Mouse (Mus musculus): ENCODE measurements around the gene Tnrc18. TPM values are rescaled to one million over a fixed set of nuclear protein-coding genes. Genes with fewer than 3 reads are reported as not detected.

Gene Tnrc18
- polyA plus RNA-seq, 1 experiment from 2014 or later = 18.2 TPM

GRCm38 (mm10) chr5:142690343-142690742 is 127.1 kb downstream of the Tnrc18 start:
- Histone ChIP-seq H3K4me2 (replicated peaks; ENCODE audit: low read depth, low read length) (no peak overlapping the region), H3K9me3 (ENCODE audit: low read length) (no peaks in the 10 kb centered on the region), H3K4me3 (ENCODE audit: low read length) (no peak overlapping the region), H3K36me3 (ENCODE audit: insufficient read depth, low read length) (no peaks in the 10 kb centered on the region), H3K27ac (ENCODE audit: low read length) (no peak overlapping the region), H3K9ac (replicated peaks; ENCODE audit: low read length) (no peak overlapping the region), H3K4me1 (ENCODE audit: insufficient read depth, low read length) (no peaks in the 10 kb centered on the region), H3K27me3 (ENCODE audit: insufficient read depth, low read length) (no peaks in the 10 kb centered on the region)
- no peak for ATAC-seq (ENCODE audit: low FRiP score, low TSS enrichment)
- 74% methylated on average over 3 of the region's 3 CpGs for WGBS

- no peak overlapping the region for H3K4me2 ChIP-seq (replicated peaks; ENCODE audit: low read depth, low read length)
- no peaks in the 10 kb centered on the region for H3K36me3 ChIP-seq (ENCODE audit: insufficient read depth, low read length)
- no peaks in the 10 kb centered on the region for H3K27me3 ChIP-seq (ENCODE audit: insufficient read depth, low read length)
- H3K4me3 ChIP-seq (ENCODE audit: low read length) = no peak overlapping the region
- no peaks in the 10 kb centered on the region for H3K9me3 ChIP-seq (ENCODE audit: low read length)
- H3K9ac ChIP-seq (replicated peaks; ENCODE audit: low read length) = no peak overlapping the region
- H3K4me1 ChIP-seq (ENCODE audit: insufficient read depth, low read length) = no peaks in the 10 kb centered on the region
- no peak overlapping the region for H3K27ac ChIP-seq (ENCODE audit: low read length)
- ATAC-seq (ENCODE audit: low FRiP score, low TSS enrichment) = no peak
- WGBS = 56% methylated on average over 6 of the region's 6 CpGs
Measured at GRCm38 (mm10) chr5:142688866-142689265, 128.6 kb downstream of the Tnrc18 start.

GRCm38 (mm10) chr5:142682529-142682928 is 134.9 kb downstream of the Tnrc18 start:
- H3K36me3 ChIP-seq (ENCODE audit: insufficient read depth, low read length) = no peaks in the 10 kb centered on the region
- 96% methylated on average over 5 of the region's 5 CpGs for WGBS
- no peak overlapping the region for H3K4me2 ChIP-seq (replicated peaks; ENCODE audit: low read depth, low read length)
- no peak overlapping the region for H3K4me3 ChIP-seq (ENCODE audit: low read length)
- no peaks in the 10 kb centered on the region for H3K27me3 ChIP-seq (ENCODE audit: insufficient read depth, low read length)
- H3K4me1 ChIP-seq (ENCODE audit: insufficient read depth, low read length) = no peaks in the 10 kb centered on the region
- ATAC-seq (ENCODE audit: low FRiP score, low TSS enrichment) = no peak
- no peak overlapping the region for H3K27ac ChIP-seq (ENCODE audit: low read length)
- no peak overlapping the region for H3K9ac ChIP-seq (replicated peaks; ENCODE audit: low read length)
- peaks cover 3% of the 10 kb centered on the region; the same call in 1 of the 2 replicates for H3K9me3 ChIP-seq (ENCODE audit: low read length)

- WGBS = 80% methylated on average over 3 of the region's 3 CpGs
- no peak overlapping the region for H3K4me2 ChIP-seq (replicated peaks; ENCODE audit: low read depth, low read length)
- peaks cover 3% of the 10 kb centered on the region; the same call in 1 of the 2 replicates for H3K9me3 ChIP-seq (ENCODE audit: low read length)
- H3K4me1 ChIP-seq (ENCODE audit: insufficient read depth, low read length) = no peaks in the 10 kb centered on the region
- no peaks in the 10 kb centered on the region for H3K27me3 ChIP-seq (ENCODE audit: insufficient read depth, low read length)
- no peaks in the 10 kb centered on the region for H3K36me3 ChIP-seq (ENCODE audit: insufficient read depth, low read length)
- no peak overlapping the region for H3K9ac ChIP-seq (replicated peaks; ENCODE audit: low read length)
- ATAC-seq (ENCODE audit: low FRiP score, low TSS enrichment) = no peak
- H3K27ac ChIP-seq (ENCODE audit: low read length) = no peak overlapping the region
- no peak overlapping the region for H3K4me3 ChIP-seq (ENCODE audit: low read length)
Measured at GRCm38 (mm10) chr5:142681911-142682310, 135.6 kb downstream of the Tnrc18 start.

- Histone ChIP-seq H3K4me2 (replicated peaks; ENCODE audit: low read depth, low read length) (no peak overlapping the region), H3K9ac (replicated peaks; ENCODE audit: low read length) (no peak overlapping the region), H3K27me3 (ENCODE audit: insufficient read depth, low read length) (no peaks in the 10 kb centered on the region), H3K9me3 (ENCODE audit: low read length) (peaks cover 3% of the 10 kb centered on the region; the same call in 1 of the 2 replicates), H3K27ac (ENCODE audit: low read length) (no peak overlapping the region), H3K4me1 (ENCODE audit: insufficient read depth, low read length) (no peaks in the 10 kb centered on the region), H3K4me3 (ENCODE audit: low read length) (no peak overlapping the region), H3K36me3 (ENCODE audit: insufficient read depth, low read length) (no peaks in the 10 kb centered on the region)
- no peak for ATAC-seq (ENCODE audit: low FRiP score, low TSS enrichment)
- WGBS = 81% methylated on average over 1 of the region's 1 CpGs
Measured at GRCm38 (mm10) chr5:142679065-142679464, 138.4 kb downstream of the Tnrc18 start.

GRCm38 (mm10) chr5:142678141-142678571 is 139.3 kb downstream of the Tnrc18 start:
- Histone ChIP-seq H3K9me3 (ENCODE audit: low read length) (peaks cover 2% of the 10 kb centered on the region; the same call in 1 of the 2 replicates), H3K27ac (ENCODE audit: low read length) (no peak overlapping the region), H3K36me3 (ENCODE audit: insufficient read depth, low read length) (no peaks in the 10 kb centered on the region), H3K4me2 (replicated peaks; ENCODE audit: low read depth, low read length) (no peak overlapping the region), H3K4me1 (ENCODE audit: insufficient read depth, low read length) (no peaks in the 10 kb centered on the region), H3K9ac (replicated peaks; ENCODE audit: low read length) (no peak overlapping the region), H3K27me3 (ENCODE audit: insufficient read depth, low read length) (no peaks in the 10 kb centered on the region), H3K4me3 (ENCODE audit: low read length) (no peak overlapping the region)
- WGBS = 51% methylated on average over 7 of the region's 7 CpGs
- ATAC-seq (ENCODE audit: low FRiP score, low TSS enrichment) = no peak

Other genes with a start within 250 kb of the Tnrc18 start
- gene Mmd2, start 208.9 kb downstream of the Tnrc18 start, polyA plus RNA-seq (2015; fragmentation: Nextera tagmentation; extraction: Ambion mirVana) = 0.63 and 0.64 TPM in 2 replicates
- 51.6 TPM in 2 replicates for gene Wipi2, start 190.0 kb downstream of the Tnrc18 start, polyA plus RNA-seq (2015; fragmentation: Nextera tagmentation; extraction: Ambion mirVana)
- gene Slc29a4, start 125.2 kb downstream of the Tnrc18 start, polyA plus RNA-seq (2015; fragmentation: Nextera tagmentation; extraction: Ambion mirVana) = 5.1 and 6.2 TPM in 2 replicates
- 14.0 and 17.2 TPM in 2 replicates for gene Fbxl18, start 77.8 kb upstream of the Tnrc18 start, polyA plus RNA-seq (2015; fragmentation: Nextera tagmentation; extraction: Ambion mirVana)
- 12,646 and 13,929 TPM in 2 replicates for gene Actb, start 89.1 kb upstream of the Tnrc18 start, polyA plus RNA-seq (2015; fragmentation: Nextera tagmentation; extraction: Ambion mirVana)
- 302 and 349 TPM in 2 replicates for gene Fscn1, start 142.7 kb upstream of the Tnrc18 start, polyA plus RNA-seq (2015; fragmentation: Nextera tagmentation; extraction: Ambion mirVana)

Measured in kidney, embryonic 16.5 days (tissue).